Mouse (Mus musculus) midbrain, postnatal 0 days (tissue): ENCODE results near the gene Bmpr1a. TPM values are rescaled to one million over a fixed set of nuclear protein-coding genes. Genes with fewer than 3 reads are reported as not detected.
A peak's percentile ranks its signal among the peaks of the same experiment; 100 is the strongest.

Experiments
- ATAC-seq: fragments of 200-750 bp; cut with Nextera tagmentation; 2 replicates; pipeline ENCODE4 v1.8.0; 2017; ENCODE audit warnings: moderate number of reproducible peaks, mild to moderate bottlenecking, moderate TSS enrichment, moderate library complexity; ENCODE audit not compliant: low FRiP score
- DNase-seq: peaks from one replicate; pipeline ENCODE4 v3.0.0-alpha.2; 2015; ENCODE audit warnings: low spot score
- H3K27ac ChIP-seq: fragments of 300-500 bp; sonication (generic); 2 replicates; pipeline ENCODE4 v1.5.1; 2014; ENCODE audit warnings: low read depth, mild to moderate bottlenecking, low read length, mixed read lengths
- H3K27me3 ChIP-seq: fragments of 300-500 bp; sonication (generic); 2 replicates; pipeline ENCODE4 v1.6.1; 2014; ENCODE audit warnings: low read length, control low read depth, mixed read lengths; ENCODE audit not compliant: insufficient read depth
- H3K36me3 ChIP-seq: fragments of 300-500 bp; sonication (generic); 2 replicates; pipeline ENCODE4 v1.6.1; 2014; ENCODE audit warnings: low read length, control low read depth, mixed read lengths; ENCODE audit not compliant: insufficient read depth
- H3K4me1 ChIP-seq: fragments of 300-500 bp; sonication (generic); 2 replicates; pipeline ENCODE4 v1.6.1; 2014; ENCODE audit warnings: mild to moderate bottlenecking, control low read depth, antibody characterized with exemption, low read length, mixed read lengths; ENCODE audit not compliant: insufficient read depth
- H3K4me2 ChIP-seq: fragments of 300-500 bp; sonication (generic); 2 replicates; pipeline ENCODE4 v1.6.1; 2014; ENCODE audit warnings: low read depth, mild to moderate bottlenecking, low read length, mixed read lengths; ENCODE audit not compliant: poor library complexity, severe bottlenecking
- H3K4me3 ChIP-seq: fragments of 300-500 bp; sonication (generic); 2 replicates; pipeline ENCODE4 v1.5.1; 2014; ENCODE audit warnings: low read depth, mild to moderate bottlenecking, low read length, moderate library complexity
- H3K9ac ChIP-seq: fragments of 300-500 bp; sonication (generic); replicated peaks from 2 replicates; pipeline ENCODE4 v1.6.1; 2014; ENCODE audit warnings: mild to moderate bottlenecking, low read length, moderate library complexity, mixed read lengths; ENCODE audit not compliant: poor library complexity, severe bottlenecking
- H3K9me3 ChIP-seq: fragments of 300-500 bp; sonication (generic); 2 replicates; pipeline ENCODE4 v1.6.1; 2016; ENCODE audit warnings: low read length, control low read depth
- CTCF ChIP-seq: IDR thresholded peaks from 2 replicates; pipeline ENCODE4 v1.5.1; 2016; ENCODE audit warnings: antibody characterized with exemption, mild to moderate bottlenecking
- WGBS: fragments of 180-500 bp; shearing (Covaris S2); extraction: QIAGEN DNeasy Blood & Tissue Kit; methylation state at CpG from one replicate; pipeline ENCODE4 v1.1.7; 2014; 5-methylcytosine and 5-hydroxymethylcytosine counted together
- polyA plus RNA-seq: library from polyadenylated mRNA; unstranded; fragments of >200 nt; fragmentation: Nextera tagmentation; extraction: Ambion mirVana; gene quantifications from 2 replicates; pipeline ENCODE4 v1.2.1, GENCODE M21; 2015
- total RNA-seq: library from RNA; depleted of rRNA; stranded (reverse); fragments of >200 nt; gene quantifications from 2 replicates; pipeline ENCODE4 v1.2.3, GENCODE M21; 2014

Gene Bmpr1a
- total and polyA plus RNA-seq, 2 experiments from 2014 or later, result 14.0 to 42.5 TPM

GRCm38 (mm10) chr14:34447659-34448058 lies 55.5 kb downstream of the Bmpr1a start:
- Histone ChIP-seq H3K27ac (no peak overlapping the region), H3K9ac (no peak overlapping the region), H3K4me3 (no peak overlapping the region), H3K4me2 (no peak overlapping the region), H3K4me1 (no peaks in the 10 kb centered on the region), H3K27me3 (no peaks in the 10 kb centered on the region), H3K36me3 (peaks cover 8% of the 10 kb centered on the region; the same call in 1 of the 2 replicates), H3K9me3 (no peaks in the 10 kb centered on the region)
- DNase-seq (no peak), ATAC-seq (no peak)
- no peak for TF ChIP-seq CTCF
- WGBS, result 78% methylated on average over 4 of the region's 4 CpGs

GRCm38 (mm10) chr14:34446624-34447023 lies 56.5 kb downstream of the Bmpr1a start:
- no peak for DNase-seq
- no peak overlapping the region for H3K27ac ChIP-seq
- H3K9ac ChIP-seq, result no peak overlapping the region
- H3K36me3 ChIP-seq, result peaks cover 8% of the 10 kb centered on the region; the same call in 1 of the 2 replicates
- WGBS, result 97% methylated on average over 6 of the region's 6 CpGs
- H3K9me3 ChIP-seq, result no peaks in the 10 kb centered on the region
- TF ChIP-seq CTCF, result peak; percentile 27
- no peak for ATAC-seq
- no peak overlapping the region for H3K4me3 ChIP-seq
- H3K4me2 ChIP-seq, result no peak overlapping the region
- H3K4me1 ChIP-seq, result no peaks in the 10 kb centered on the region
- H3K27me3 ChIP-seq, result no peaks in the 10 kb centered on the region

- ATAC-seq (no peak), DNase-seq (no peak)
- WGBS, result 90% methylated on average over 3 of the region's 3 CpGs
- Histone ChIP-seq H3K4me3 (no peak overlapping the region), H3K27ac (no peak overlapping the region), H3K9ac (no peak overlapping the region), H3K4me2 (no peak overlapping the region), H3K4me1 (no peaks in the 10 kb centered on the region), H3K36me3 (peaks cover 11% of the 10 kb centered on the region; the same call in 1 of the 2 replicates), H3K9me3 (no peaks in the 10 kb centered on the region), H3K27me3 (no peaks in the 10 kb centered on the region)
- no peak for TF ChIP-seq CTCF
These were observed 57.8 kb downstream of the Bmpr1a start for GRCm38 (mm10) chr14:34445348-34445747.

DNA sequence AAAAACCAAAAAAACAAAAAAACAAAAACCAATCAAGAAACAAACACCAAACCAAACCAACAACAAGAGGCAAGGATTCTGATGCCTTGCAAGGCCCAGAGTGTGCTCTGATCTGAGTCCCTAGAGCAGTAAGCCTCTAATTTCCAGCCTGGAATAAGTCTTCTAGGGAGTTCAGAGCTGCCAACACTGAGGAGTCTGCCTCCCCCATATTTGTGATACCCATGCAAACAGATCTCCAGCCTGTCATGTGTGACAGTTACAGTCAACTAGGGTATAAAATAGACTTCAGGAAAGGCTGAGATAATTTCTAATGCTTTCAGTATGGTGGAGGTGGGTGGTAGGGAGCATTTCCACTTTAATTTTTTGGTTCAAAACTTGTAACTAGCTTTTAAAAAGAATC lies 58.2 kb downstream of the Bmpr1a start:
- DNase-seq (no peak), ATAC-seq (no peak)
- no peak overlapping the region for H3K9ac ChIP-seq
- no peak overlapping the region for H3K4me2 ChIP-seq
- H3K27ac ChIP-seq, result no peak overlapping the region
- no peak for TF ChIP-seq CTCF
- H3K4me3 ChIP-seq, result no peak overlapping the region
- peaks cover 11% of the 10 kb centered on the region; the same call in 1 of the 2 replicates for H3K36me3 ChIP-seq
- no peaks in the 10 kb centered on the region for H3K9me3 ChIP-seq
- H3K27me3 ChIP-seq, result no peaks in the 10 kb centered on the region
- H3K4me1 ChIP-seq, result no peaks in the 10 kb centered on the region

GRCm38 (mm10) chr14:34444368-34444767 lies 58.8 kb downstream of the Bmpr1a start:
- H3K9me3 ChIP-seq, result no peaks in the 10 kb centered on the region
- H3K27me3 ChIP-seq, result no peaks in the 10 kb centered on the region
- DNase-seq (no peak), ATAC-seq (no peak)
- H3K4me3 ChIP-seq, result no peak overlapping the region
- H3K4me1 ChIP-seq, result no peaks in the 10 kb centered on the region
- H3K36me3 ChIP-seq, result peaks cover 11% of the 10 kb centered on the region; the same call in 1 of the 2 replicates
- H3K9ac ChIP-seq, result no peak overlapping the region
- no peak overlapping the region for H3K4me2 ChIP-seq
- TF ChIP-seq CTCF, result no peak
- WGBS, result 80% methylated on average over 5 of the region's 5 CpGs
- H3K27ac ChIP-seq, result no peak overlapping the region

DNA sequence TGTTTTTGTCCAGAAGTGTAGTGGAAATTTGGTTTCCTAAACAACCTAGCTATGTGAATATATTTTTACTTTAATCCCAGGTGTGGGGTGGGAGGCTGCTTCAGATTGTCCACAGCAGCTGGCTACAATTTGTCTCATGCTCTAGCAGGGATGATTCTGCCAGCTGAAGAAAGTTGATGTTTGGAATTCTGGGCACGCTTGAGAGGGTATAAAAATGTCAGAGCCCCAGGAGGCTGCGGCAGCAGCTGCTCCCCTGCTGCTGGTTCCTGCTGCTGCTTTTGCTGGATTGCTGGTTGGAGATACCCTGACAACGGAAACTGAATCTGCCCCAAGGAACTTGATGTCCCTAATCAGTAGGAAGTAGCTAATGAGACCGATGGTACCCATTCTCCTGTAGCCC lies 60.6 kb downstream of the Bmpr1a start:
- Histone ChIP-seq H3K36me3 (peaks cover 10% of the 10 kb centered on the region; the same call in 1 of the 2 replicates), H3K9me3 (no peaks in the 10 kb centered on the region), H3K9ac (no peak overlapping the region), H3K4me1 (no peaks in the 10 kb centered on the region), H3K27me3 (no peaks in the 10 kb centered on the region), H3K4me3 (no peak overlapping the region), H3K27ac (no peak overlapping the region), H3K4me2 (no peak overlapping the region)
- ATAC-seq (no peak), DNase-seq (peak; percentile 45)
- 49% methylated on average over 4 of the region's 4 CpGs for WGBS
- TF ChIP-seq CTCF, result no peak
